Mouse (Mus musculus) kidney, adult 2 months (tissue): Measurements from ENCODE around the gene Trpm3.

Experiments used
- CTCF ChIP-seq: fragments of 200-500 bp; conservative IDR thresholded peaks from 2 replicates; pipeline ENCODE4 v1.5.1; 2011; ENCODE audit warnings: low read depth, mild to moderate bottlenecking, control low read depth, low read length, moderate library complexity, mixed read lengths; ENCODE audit not compliant: insufficient read depth, insufficient read length
- POLR2A ChIP-seq: fragments of 200-500 bp; IDR thresholded peaks from one replicate; pipeline ENCODE4 v1.6.1; 2011; ENCODE audit warnings: low read depth, low read length, control low read depth

DNA sequence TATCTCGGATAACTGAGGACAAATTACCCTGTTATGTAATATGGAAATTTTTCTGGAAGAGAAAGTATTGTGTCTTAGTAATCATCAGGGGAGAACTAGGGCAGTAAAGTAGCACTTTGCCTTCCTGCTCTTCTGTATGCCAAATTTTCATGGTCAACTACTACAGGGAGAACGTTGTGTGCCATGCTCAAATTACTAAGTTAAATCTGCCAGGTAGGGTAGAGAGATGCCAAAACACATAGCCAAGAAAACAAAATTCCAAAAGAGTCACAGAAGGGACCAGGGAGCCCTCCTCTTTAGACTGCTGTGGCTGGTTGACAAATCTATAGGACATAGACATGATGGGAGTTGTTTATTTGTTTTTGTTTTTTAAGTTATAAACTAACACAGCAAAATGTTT lies 619.6 kb downstream of the Trpm3 start:
- TF ChIP-seq CTCF, result no peak
- TF ChIP-seq POLR2A, result no peak
